Mouse (Mus musculus) splenic B cell, adult 2 months (primary cell): ENCODE data around the gene Tmem273.

ENCODE experiments used
- DNase-seq: peaks from one replicate; pipeline ENCODE4 v3.0.0-alpha.2; 2011; ENCODE audit warnings: low read depth, low spot score
- H3K27me3 ChIP-seq: 2 replicates; pipeline ENCODE4 v1.6.1; 2012; ENCODE audit warnings: mild to moderate bottlenecking, low read length, moderate library complexity, mixed read lengths; ENCODE audit not compliant: control insufficient read depth, poor library complexity, insufficient read depth, severe bottlenecking
- H3K36me3 ChIP-seq: 2 replicates; pipeline ENCODE4 v1.6.1; 2012; ENCODE audit warnings: mild to moderate bottlenecking, low read length, moderate library complexity, mixed read lengths; ENCODE audit not compliant: control insufficient read depth, poor library complexity, insufficient read depth, severe bottlenecking

Gene Tmem273

DNA sequence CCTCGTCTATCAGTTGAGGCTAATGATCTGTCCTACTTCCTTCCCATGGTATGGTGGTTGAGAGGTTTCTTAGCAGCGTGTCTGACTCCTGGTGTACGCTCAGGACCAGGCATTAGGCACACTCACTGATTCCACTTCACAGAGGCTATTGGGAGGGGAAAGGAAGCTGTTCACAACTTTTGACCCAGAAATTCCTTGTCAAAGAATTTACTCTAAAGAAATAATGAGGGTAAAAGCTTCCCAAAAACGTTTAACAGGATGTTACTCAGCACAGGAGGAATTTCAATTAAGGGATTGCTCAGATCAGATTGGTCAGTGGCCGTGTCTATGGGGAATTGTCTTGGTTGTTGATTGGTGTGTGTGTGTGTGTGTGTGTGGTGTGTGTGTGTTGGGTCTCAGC, 1.9 kb downstream of the Tmem273 start:
- DNase-seq, result no peak
- no peaks in the 10 kb centered on the region for H3K27me3 ChIP-seq
- no peaks in the 10 kb centered on the region for H3K36me3 ChIP-seq

DNA sequence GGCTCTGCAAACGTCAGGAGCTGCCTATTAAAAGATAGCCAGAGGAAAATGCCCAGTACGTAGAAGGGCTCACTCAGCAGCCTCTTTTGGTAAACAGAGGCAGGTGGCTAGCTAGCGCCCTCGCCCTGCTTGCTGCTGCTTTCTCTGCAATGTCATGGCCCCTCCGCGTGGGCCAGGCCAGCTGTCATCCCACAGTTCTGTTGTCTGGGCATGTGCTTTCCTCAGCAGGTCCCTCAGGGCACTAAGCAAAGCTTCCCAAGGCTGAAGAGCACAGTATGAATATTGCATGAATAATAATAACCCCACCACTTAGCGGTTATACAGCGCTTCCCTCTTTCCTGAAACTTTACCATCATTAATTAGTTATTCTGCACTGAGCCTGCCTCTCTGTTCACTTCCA, 10.6 kb downstream of the Tmem273 start:
- no peaks in the 10 kb centered on the region for H3K27me3 ChIP-seq
- DNase-seq, result no peak

DNA sequence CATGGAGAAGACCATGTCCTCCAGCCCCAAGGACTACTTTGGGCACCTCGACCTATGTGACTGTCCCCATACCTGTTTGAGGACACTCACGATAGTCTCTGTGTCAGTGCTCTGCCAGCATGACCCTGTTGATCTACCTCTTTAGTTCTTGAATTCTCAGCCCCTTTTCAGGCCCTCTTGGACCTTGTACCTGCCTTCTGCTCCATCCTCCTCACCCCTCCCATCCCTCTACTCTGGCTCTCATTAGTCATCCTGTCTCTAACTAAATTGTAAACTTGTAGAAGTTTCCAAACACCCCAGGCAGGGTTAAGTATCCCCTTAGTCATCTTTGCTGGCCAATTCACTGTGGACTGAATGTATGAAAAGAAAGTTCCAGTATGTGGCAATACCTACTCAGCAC, 12.0 kb downstream of the Tmem273 start:
- H3K36me3 ChIP-seq, result no peaks in the 10 kb centered on the region
- no peak for DNase-seq
- H3K27me3 ChIP-seq, result no peaks in the 10 kb centered on the region

More for the DNA sequence above, 10.6 kb downstream of the Tmem273 start:
- H3K36me3 ChIP-seq, result no peaks in the 10 kb centered on the region

DNA sequence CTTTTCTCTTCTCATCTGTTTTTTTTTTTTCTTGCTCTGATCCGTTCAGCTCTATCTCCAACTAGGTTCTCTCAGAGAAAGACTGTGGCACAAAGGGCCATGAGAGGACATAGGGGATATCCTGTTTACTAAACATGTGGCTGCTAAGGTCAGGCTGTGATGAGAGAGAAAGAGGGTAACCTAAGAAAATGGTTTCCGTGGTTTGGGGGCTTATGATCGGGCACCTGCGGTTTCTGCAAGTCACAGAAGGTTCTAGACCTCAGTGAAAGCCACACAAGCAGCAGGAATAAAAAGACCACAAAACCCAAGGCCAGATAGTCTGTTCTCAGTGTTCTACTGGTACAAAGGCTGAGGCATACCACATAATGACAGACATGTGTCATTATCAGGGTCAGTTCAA, 12.6 kb downstream of the Tmem273 start:
- Histone ChIP-seq H3K27me3 (no peaks in the 10 kb centered on the region), H3K36me3 (no peaks in the 10 kb centered on the region)
- no peak for DNase-seq

DNA sequence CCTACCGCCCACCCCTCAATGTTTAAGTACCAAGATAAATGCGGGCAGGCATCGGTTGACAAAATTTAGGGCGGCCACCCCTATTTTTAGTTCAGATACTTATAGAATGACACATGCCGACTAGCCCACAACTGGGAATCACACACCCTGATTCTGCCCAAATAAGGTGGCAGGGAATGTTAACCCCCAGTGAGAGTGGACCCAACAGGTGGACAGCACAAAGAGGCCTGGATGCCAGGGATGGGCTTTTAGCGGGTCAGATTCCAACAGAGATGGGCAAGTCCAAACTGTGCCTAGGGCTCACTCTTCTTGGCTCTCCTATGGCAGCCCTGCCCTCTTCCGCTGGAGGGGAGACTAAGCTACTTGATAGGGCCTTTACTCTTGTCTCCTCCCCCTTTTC, 14.3 kb downstream of the Tmem273 start:
- no peaks in the 10 kb centered on the region for H3K36me3 ChIP-seq
- no peaks in the 10 kb centered on the region for H3K27me3 ChIP-seq
- no peak for DNase-seq

DNA sequence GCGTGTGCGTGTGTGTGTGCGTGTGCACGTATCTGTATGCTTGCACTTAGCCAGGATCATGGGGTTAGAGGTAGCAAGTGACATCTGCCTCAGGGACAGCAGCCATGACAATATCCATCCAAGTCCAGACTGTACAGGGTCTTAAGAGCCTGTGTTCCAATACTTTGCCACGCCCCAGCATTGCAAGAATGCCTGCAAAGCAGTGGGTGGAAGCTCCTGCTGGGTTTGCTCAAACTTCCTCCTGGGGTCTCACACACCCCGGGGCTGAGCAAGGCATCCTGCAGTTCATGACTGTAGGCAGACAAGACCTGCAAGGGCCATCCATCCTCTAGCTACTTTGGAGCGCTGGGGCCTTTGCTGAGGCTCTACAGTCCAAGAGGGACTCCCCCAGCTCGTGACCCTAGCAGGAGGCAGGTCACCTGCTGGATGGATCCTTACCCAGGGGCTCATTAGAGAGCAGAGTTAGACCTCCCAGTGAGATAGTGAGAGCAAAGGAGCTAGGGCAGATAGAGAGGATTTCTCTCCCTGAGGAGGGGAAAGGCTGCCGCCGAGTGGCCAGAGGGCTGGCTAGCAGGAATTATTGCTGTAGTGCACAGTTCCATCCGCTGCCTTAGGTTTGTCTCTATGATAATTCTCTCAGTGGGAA, 15.4 kb downstream of the Tmem273 start:
- no peak for DNase-seq
- Histone ChIP-seq H3K27me3 (no peaks in the 10 kb centered on the region), H3K36me3 (no peaks in the 10 kb centered on the region)

DNA sequence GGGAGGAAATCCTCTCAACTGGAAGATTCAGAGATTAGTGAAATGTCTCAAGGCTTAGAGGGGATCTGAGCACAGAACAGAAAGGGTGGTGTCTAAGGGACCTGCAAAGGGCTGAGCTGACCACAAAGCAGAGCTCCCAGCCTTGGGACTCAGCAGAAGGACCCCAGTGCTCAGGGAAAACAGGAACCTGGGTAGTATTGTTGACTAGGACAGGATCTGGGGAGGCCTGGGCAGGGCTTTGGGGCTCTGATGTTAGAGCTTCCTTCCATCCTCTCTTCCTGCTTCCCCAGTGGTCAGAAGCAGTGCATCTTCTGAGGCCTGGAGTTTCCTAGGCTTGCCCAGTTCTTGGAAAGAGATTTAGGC, 15.9 kb downstream of the Tmem273 start:
- no peaks in the 10 kb centered on the region for H3K36me3 ChIP-seq

DNA sequence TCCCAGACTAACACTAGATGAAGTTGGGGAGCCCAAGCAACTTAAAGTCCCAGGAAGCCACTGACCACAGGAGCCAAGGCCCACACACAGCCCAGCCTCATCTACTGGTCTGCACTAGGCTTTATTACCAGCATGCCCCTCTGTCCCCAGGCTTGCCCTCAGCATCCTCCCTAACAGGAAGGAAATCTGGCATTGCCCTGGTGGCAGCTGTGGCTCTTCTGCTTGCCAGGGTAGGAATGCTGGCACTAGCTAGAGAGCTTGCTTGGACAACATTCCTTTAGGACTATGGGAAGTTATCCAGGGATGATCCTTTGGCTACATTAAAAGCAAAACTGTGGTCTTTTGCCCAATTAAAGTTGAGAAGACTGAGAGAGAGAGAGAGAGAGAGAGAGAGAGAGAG, 24.3 kb downstream of the Tmem273 start:
- no peak for DNase-seq
- no peaks in the 10 kb centered on the region for H3K27me3 ChIP-seq

More for the DNA sequence above, 15.9 kb downstream of the Tmem273 start:
- no peak for DNase-seq
- no peaks in the 10 kb centered on the region for H3K27me3 ChIP-seq

DNA sequence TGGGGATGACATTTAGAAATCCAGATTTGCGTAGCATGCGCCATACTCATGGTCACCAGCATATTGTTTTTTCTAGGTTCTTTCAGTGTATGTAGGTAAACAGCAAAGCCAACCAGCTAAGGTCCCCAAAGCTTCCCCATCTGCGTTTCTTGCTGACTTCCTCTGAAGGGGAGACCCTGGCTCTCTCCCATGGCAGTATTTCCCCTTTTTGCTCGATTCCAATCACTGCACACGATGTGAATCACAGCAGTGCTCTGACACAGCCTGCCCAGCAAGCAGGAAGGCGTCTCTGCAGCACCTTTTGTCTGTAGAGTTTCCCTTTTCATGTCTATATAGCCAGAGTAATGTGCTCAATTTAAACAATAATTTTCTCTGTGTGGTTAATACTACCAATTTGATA, 26.7 kb downstream of the Tmem273 start:
- Histone ChIP-seq H3K36me3 (no peaks in the 10 kb centered on the region), H3K27me3 (no peaks in the 10 kb centered on the region)

More for the DNA sequence above, 24.3 kb downstream of the Tmem273 start:
- no peaks in the 10 kb centered on the region for H3K36me3 ChIP-seq

DNA sequence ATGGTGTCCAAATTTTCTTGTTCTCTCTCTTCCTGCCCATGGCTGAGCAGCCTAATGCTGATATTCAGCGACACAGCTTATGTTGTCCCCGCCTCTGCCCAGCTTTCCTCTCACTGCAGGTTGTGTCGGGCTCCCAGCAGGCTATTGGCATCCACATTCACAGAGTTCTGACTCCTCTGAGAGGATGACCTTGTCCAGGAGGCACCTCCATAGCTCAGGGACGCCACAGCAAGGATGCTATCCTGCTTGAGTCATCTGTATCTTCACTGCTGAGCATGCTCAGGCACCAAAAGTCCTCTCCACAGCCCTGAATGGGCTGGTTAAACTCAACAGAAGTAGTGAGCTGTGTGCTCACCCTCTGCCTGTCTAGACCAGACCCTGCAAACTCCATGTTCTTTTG, 29.2 kb downstream of the Tmem273 start:
- H3K27me3 ChIP-seq, result no peaks in the 10 kb centered on the region
- no peaks in the 10 kb centered on the region for H3K36me3 ChIP-seq
- no peak for DNase-seq

More for the DNA sequence above, 26.7 kb downstream of the Tmem273 start:
- DNase-seq, result no peak

DNA sequence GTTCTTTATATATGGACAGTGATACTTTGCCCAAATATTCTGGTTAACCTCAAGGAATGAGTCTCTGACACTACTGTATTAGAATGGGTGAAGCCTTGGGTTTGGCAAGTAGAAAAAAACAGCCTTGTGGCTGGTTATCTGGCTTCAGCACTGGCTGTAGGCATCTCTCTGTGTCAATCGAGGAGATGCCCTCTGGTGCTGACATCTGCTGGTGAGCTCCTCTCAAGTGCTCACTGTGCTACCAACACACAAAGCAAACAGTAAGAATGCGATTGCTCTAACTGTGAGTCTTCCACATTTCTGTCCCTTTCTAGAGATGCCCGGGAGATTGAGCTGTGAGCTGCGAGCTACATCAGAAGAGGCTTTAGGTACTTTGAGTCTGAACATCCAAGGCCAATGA, 30.8 kb downstream of the Tmem273 start:
- no peak for DNase-seq
- no peaks in the 10 kb centered on the region for H3K27me3 ChIP-seq
- no peaks in the 10 kb centered on the region for H3K36me3 ChIP-seq

DNA sequence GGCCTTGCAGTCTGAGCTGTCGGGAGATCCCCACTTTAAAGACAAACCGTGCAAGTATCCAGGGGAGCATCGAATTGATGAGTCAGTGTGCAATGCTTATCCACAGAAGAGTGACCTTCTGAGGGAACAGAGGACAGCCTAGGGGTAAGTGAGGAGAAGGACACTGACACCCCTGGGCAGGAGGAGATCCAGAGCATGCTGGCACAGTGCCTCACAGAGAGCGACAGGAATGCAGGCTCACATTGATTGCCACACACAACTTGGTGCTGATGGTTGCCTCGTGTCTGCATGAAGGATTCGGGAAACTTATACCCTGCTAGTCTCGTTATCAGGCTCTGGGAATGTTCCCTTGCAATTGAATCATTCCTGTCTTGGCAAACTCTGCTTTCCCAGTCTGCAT, 31.5 kb downstream of the Tmem273 start:
- no peak for DNase-seq
- no peaks in the 10 kb centered on the region for H3K36me3 ChIP-seq
- H3K27me3 ChIP-seq, result no peaks in the 10 kb centered on the region

DNA sequence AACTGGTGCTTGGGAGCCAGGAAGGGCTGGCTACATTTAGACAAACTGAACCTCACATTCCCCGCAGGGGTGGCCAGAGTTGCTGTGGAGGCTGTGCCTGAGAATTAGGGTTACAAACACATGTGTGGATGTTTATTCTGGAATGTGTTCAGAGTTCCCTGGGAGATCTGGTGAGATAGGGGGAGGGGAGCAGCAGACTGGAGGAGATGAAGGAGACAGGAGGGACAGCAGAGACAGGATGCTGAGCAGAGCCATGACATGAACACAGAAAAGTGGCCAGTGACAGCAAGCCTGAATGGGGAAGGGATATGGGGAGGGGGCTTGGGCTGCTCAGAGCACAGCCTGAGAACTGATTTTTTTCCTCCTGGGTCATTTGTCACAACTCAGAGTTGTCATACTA, 33.5 kb downstream of the Tmem273 start:
- no peaks in the 10 kb centered on the region for H3K27me3 ChIP-seq
- no peaks in the 10 kb centered on the region for H3K36me3 ChIP-seq
- DNase-seq, result no peak

DNA sequence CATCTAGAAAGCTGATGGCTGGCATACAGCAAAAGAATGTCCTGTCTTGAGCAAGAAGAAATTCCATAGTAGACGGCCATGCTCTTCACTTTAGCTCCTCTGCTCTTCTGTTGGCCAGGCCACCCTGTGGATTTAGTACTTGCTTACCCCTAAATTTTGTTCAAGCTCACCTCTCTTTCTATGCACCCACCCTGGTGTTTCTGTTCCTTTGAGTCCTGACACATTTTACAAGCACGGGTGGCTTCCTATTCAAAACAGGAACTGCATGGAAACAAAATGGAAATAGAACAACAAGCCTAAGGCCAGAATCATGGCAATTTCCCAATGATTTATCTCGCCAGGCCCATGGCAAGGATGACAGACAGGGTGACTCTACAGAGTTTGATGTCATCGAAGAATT, 37.0 kb downstream of the Tmem273 start:
- Histone ChIP-seq H3K36me3 (no peaks in the 10 kb centered on the region), H3K27me3 (no peaks in the 10 kb centered on the region)
- DNase-seq, result no peak

DNA sequence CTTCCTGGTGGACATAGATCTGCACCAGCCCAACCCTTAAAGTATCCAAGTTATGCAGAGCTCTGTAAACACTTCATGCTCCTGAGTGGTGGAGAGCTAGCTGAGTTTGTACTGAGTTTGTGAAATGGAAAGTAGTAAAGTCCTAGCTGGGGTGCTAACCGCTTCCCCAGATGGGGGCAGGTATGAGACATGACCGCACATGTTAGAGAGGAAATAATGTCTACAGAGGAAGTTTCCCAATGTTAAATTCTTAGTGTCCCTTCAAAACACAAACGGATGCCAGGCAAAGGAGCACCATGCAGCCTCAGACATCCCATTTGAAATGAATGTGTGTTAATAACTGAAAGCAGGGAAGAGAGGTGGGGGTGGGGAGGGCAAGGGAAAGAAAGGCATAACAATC, 38.1 kb downstream of the Tmem273 start:
- Histone ChIP-seq H3K27me3 (no peaks in the 10 kb centered on the region), H3K36me3 (no peaks in the 10 kb centered on the region)
- DNase-seq, result no peak
